Mouse (Mus musculus): Measurements from ENCODE around the gene Krtap5-2. TPM values are rescaled to one million over a fixed set of nuclear protein-coding genes. Genes with fewer than 3 reads are reported as not detected.

Krtap5-2 gene
- polyA plus RNA-seq, 1 experiment from 2014 or later = not detected

Other genes with a start within 250 kb of the Krtap5-2 start
- 13.7 and 15.6 TPM in 2 replicates for gene Brsk2, start 226.3 kb downstream of the Krtap5-2 start, polyA plus RNA-seq (2014; fragmentation: Nextera tagmentation; extraction: Ambion mirVana)
- gene Mob2, start 114.9 kb downstream of the Krtap5-2 start, polyA plus RNA-seq (2014; fragmentation: Nextera tagmentation; extraction: Ambion mirVana) = 53.3 and 59.8 TPM in 2 replicates
- 19.1 and 20.9 TPM in 2 replicates for gene Dusp8, start 80.2 kb downstream of the Krtap5-2 start, polyA plus RNA-seq (2014; fragmentation: Nextera tagmentation; extraction: Ambion mirVana)
- gene Gm45618, start 55.3 kb downstream of the Krtap5-2 start, polyA plus RNA-seq (2014; fragmentation: Nextera tagmentation; extraction: Ambion mirVana) = not detected in 2 replicates
- gene Gm39115, start 40.0 kb downstream of the Krtap5-2 start, polyA plus RNA-seq (2014; fragmentation: Nextera tagmentation; extraction: Ambion mirVana) = not detected in 2 replicates
- not detected in 2 replicates for gene Gm45337, start 31.4 kb downstream of the Krtap5-2 start, polyA plus RNA-seq (2014; fragmentation: Nextera tagmentation; extraction: Ambion mirVana)
- not detected in 2 replicates for gene Gm29735, start 18.9 kb downstream of the Krtap5-2 start, polyA plus RNA-seq (2014; fragmentation: Nextera tagmentation; extraction: Ambion mirVana)
- gene Gm4553, start 10.3 kb downstream of the Krtap5-2 start, polyA plus RNA-seq (2014; fragmentation: Nextera tagmentation; extraction: Ambion mirVana) = not detected in 2 replicates
- gene Gm10153, start 14.4 kb upstream of the Krtap5-2 start, polyA plus RNA-seq (2014; fragmentation: Nextera tagmentation; extraction: Ambion mirVana) = not detected in 2 replicates
- gene Krtap5-3, start 25.4 kb upstream of the Krtap5-2 start, polyA plus RNA-seq (2014; fragmentation: Nextera tagmentation; extraction: Ambion mirVana) = not detected in 2 replicates
- gene Gm7579, start 35.9 kb upstream of the Krtap5-2 start, polyA plus RNA-seq (2014; fragmentation: Nextera tagmentation; extraction: Ambion mirVana) = not detected in 2 replicates
- gene Krtap5-5, start 54.0 kb upstream of the Krtap5-2 start, polyA plus RNA-seq (2014; fragmentation: Nextera tagmentation; extraction: Ambion mirVana) = not detected in 2 replicates
- not detected in 2 replicates for gene Gm40460, start 65.1 kb upstream of the Krtap5-2 start, polyA plus RNA-seq (2014; fragmentation: Nextera tagmentation; extraction: Ambion mirVana)
- not detected in 2 replicates for gene Gm2431, start 82.3 kb upstream of the Krtap5-2 start, polyA plus RNA-seq (2014; fragmentation: Nextera tagmentation; extraction: Ambion mirVana)
- gene Gm4559, start 98.4 kb upstream of the Krtap5-2 start, polyA plus RNA-seq (2014; fragmentation: Nextera tagmentation; extraction: Ambion mirVana) = not detected in 2 replicates
- gene Krtap5-1, start 121.1 kb upstream of the Krtap5-2 start, polyA plus RNA-seq (2014; fragmentation: Nextera tagmentation; extraction: Ambion mirVana) = not detected in 2 replicates
- gene Krtap5-4, start 127.5 kb upstream of the Krtap5-2 start, polyA plus RNA-seq (2014; fragmentation: Nextera tagmentation; extraction: Ambion mirVana) = not detected in 2 replicates
- 0.39 and 0.47 TPM in 2 replicates for gene Ifitm10, start 197.7 kb upstream of the Krtap5-2 start, polyA plus RNA-seq (2014; fragmentation: Nextera tagmentation; extraction: Ambion mirVana)
- gene Gm49369, start 206.7 kb upstream of the Krtap5-2 start, polyA plus RNA-seq (2014; fragmentation: Nextera tagmentation; extraction: Ambion mirVana) = not detected in 2 replicates
- gene Ctsd, start 212.0 kb upstream of the Krtap5-2 start, polyA plus RNA-seq (2014; fragmentation: Nextera tagmentation; extraction: Ambion mirVana) = 168 and 200 TPM in 2 replicates